Comparison of ENCODE assay signal across 12 mouse cellular contexts in genomic region chr9:89891534-89892293, GRCm38 (mm10). TPM values are rescaled to one million over a fixed set of nuclear protein-coding genes. Genes with fewer than 3 reads are reported as not detected.
DNase-seq lines count a peak whose midpoint lies in the region; ATAC-seq lines count a peak whose summit lies in the region.
"Had no signal": no experiment of that assay in that cellular context is flagged by ENCODE, and none has a peak within 500 bp of the region (broad histone marks: within the 10 kb centered on the region; RNA-seq: fewer than 3 reads in every experiment).

No protein-coding gene starts in this region.

- H3K4me1 ChIP-seq in hindbrain, embryonic 15.5 days (replicated peaks) = no peaks in the 10 kb centered on the region
- H3K4me1 ChIP-seq in hindbrain, embryonic 12.5 days = no peaks in the 10 kb centered on the region
- H3K4me1 ChIP-seq: limb, embryonic 15.5 days had no signal

- H3K9ac ChIP-seq in hindbrain, embryonic 15.5 days = no peak overlapping the region
- no peak overlapping the region for H3K9ac ChIP-seq in hindbrain, embryonic 12.5 days
- H3K9ac ChIP-seq: limb, embryonic 15.5 days had no signal

- no peak overlapping the region for H3K4me3 ChIP-seq in hindbrain, embryonic 15.5 days
- H3K4me3 ChIP-seq in hindbrain, embryonic 12.5 days = no peak overlapping the region
- H3K4me3 ChIP-seq: limb, embryonic 15.5 days had no signal

- no peaks in the 10 kb centered on the region for H3K36me3 ChIP-seq in hindbrain, embryonic 15.5 days
- H3K36me3 ChIP-seq in hindbrain, embryonic 12.5 days = no peaks in the 10 kb centered on the region
- H3K36me3 ChIP-seq: limb, embryonic 15.5 days had no signal

- 66% methylated on average over 10 of the region's 10 CpGs for WGBS in hindbrain, embryonic 15.5 days
- 77% methylated on average over 10 of the region's 10 CpGs for WGBS in hindbrain, embryonic 12.5 days

- H3K9me3 ChIP-seq in hindbrain, embryonic 15.5 days = no peaks in the 10 kb centered on the region
- H3K9me3 ChIP-seq in hindbrain, embryonic 12.5 days (replicated peaks) = no peaks in the 10 kb centered on the region
- H3K9me3 ChIP-seq: limb, embryonic 15.5 days had no signal

- DNase-seq in cerebellum, postnatal 10 days = peak; percentile 61 to 67
- DNase-seq in cerebellum, postnatal 36 days = no peak
- peak; percentile 29 for DNase-seq in testis, postnatal 10 days (ENCODE audit: low spot score)
- DNase-seq in testis, postnatal 14 days (ENCODE audit: low spot score) = no peak
- peak; percentile 61 for DNase-seq in telencephalon, adult 2 months (ENCODE audit: low read depth, low spot score)
- no peak for DNase-seq in thymus, postnatal 25 days
- DNase-seq: embryo, embryonic 11 days; kidney, adult 9 months; lung, postnatal 10 days had no signal

- no peak overlapping the region for H3K4me2 ChIP-seq in hindbrain, embryonic 15.5 days
- no peak overlapping the region for H3K4me2 ChIP-seq in hindbrain, embryonic 12.5 days (replicated peaks)
- H3K4me2 ChIP-seq: limb, embryonic 15.5 days had no signal

- H3K27me3 ChIP-seq in hindbrain, embryonic 15.5 days = peaks cover 4% of the 10 kb centered on the region; the same call in 1 of the 2 replicates
- H3K27me3 ChIP-seq in hindbrain, embryonic 12.5 days = peaks cover 3% of the 10 kb centered on the region; the same call in 1 of the 2 replicates

- no peak overlapping the region for H3K27ac ChIP-seq in hindbrain, embryonic 15.5 days (replicated peaks)
- H3K27ac ChIP-seq in hindbrain, embryonic 12.5 days = no peak overlapping the region
- H3K27ac ChIP-seq: limb, embryonic 15.5 days had no signal

- peak; percentile 88 for ATAC-seq in hindbrain, embryonic 15.5 days (ENCODE audit: low FRiP score, low read depth)
- ATAC-seq in hindbrain, embryonic 12.5 days (ENCODE audit: low FRiP score) = no peak

RNA-seq across cellular contexts. Expression of gene Rasgrf1, which starts 18.0 kb away (rescaled TPM):
- polyA plus RNA-seq in hindbrain, embryonic 15.5 days (2015; fragmentation: Nextera tagmentation; extraction: Ambion mirVana) = 12.5 and 13.5 TPM in 2 replicates
- 0.84 and 0.90 TPM in 2 replicates for polyA plus RNA-seq in hindbrain, embryonic 12.5 days (2016; fragmentation: Nextera tagmentation; extraction: Ambion mirVana)

Comparison
In these comparisons a context has a peak if more than half of its experiments do, and no peak if none do; other contexts are left out.
1. DNase-seq: peak in cerebellum, postnatal 10 days (2 of 2), testis, postnatal 10 days (single experiment) and telencephalon, adult 2 months (single experiment); none in cerebellum, postnatal 36 days (0 of 2), testis, postnatal 14 days (single experiment) and thymus, postnatal 25 days (single experiment).